Mouse (Mus musculus): ENCODE results near the gene Nlrp6. TPM values are rescaled to one million over a fixed set of nuclear protein-coding genes. Genes with fewer than 3 reads are reported as not detected.

Nlrp6 gene
- polyA plus RNA-seq, 1 experiment from 2014 or later, result 0.23 TPM

- H3K9ac ChIP-seq, result no peak overlapping the region
- H3K4me1 ChIP-seq (replicated peaks), result no peaks in the 10 kb centered on the region
- H3K27ac ChIP-seq (ENCODE audit: poor library complexity, severe bottlenecking), result no peak overlapping the region
- no peaks in the 10 kb centered on the region for H3K36me3 ChIP-seq
- H3K27me3 ChIP-seq (replicated peaks), result peaks cover 25% of the 10 kb centered on the region
- WGBS, result 77% methylated on average over 5 of the region's 5 CpGs
- ATAC-seq (ENCODE audit: insufficient number of reproducible peaks, low FRiP score), result no peak
- H3K4me2 ChIP-seq, result no peak overlapping the region
- no peak overlapping the region for H3K4me3 ChIP-seq
- no peaks in the 10 kb centered on the region for H3K9me3 ChIP-seq (replicated peaks)
Measured at GRCm38 (mm10) chr7:140912846-140913482, 7.7 kb upstream of the Nlrp6 start.

GRCm38 (mm10) chr7:140914031-140914690 lies 6.5 kb upstream of the Nlrp6 start:
- H3K27ac ChIP-seq (ENCODE audit: poor library complexity, severe bottlenecking), result no peak overlapping the region
- 80% methylated on average over 8 of the region's 8 CpGs for WGBS
- no peak overlapping the region for H3K4me3 ChIP-seq
- H3K36me3 ChIP-seq, result no peaks in the 10 kb centered on the region
- no peak overlapping the region for H3K9ac ChIP-seq
- H3K4me1 ChIP-seq (replicated peaks), result no peaks in the 10 kb centered on the region
- no peak overlapping the region for H3K4me2 ChIP-seq
- no peaks in the 10 kb centered on the region for H3K9me3 ChIP-seq (replicated peaks)
- H3K27me3 ChIP-seq (replicated peaks), result peaks cover 34% of the 10 kb centered on the region
- ATAC-seq (ENCODE audit: insufficient number of reproducible peaks, low FRiP score), result no peak

GRCm38 (mm10) chr7:140919911-140920310 lies 791 bp upstream of the Nlrp6 start:
- no peak overlapping the region for H3K4me2 ChIP-seq
- H3K9ac ChIP-seq, result no peak overlapping the region
- H3K4me3 ChIP-seq, result no peak overlapping the region
- H3K4me1 ChIP-seq (replicated peaks), result peaks cover 11% of the 10 kb centered on the region
- 38% methylated on average over 4 of the region's 4 CpGs for WGBS
- H3K9me3 ChIP-seq (replicated peaks), result no peaks in the 10 kb centered on the region
- H3K27ac ChIP-seq (ENCODE audit: poor library complexity, severe bottlenecking), result no peak overlapping the region
- peaks cover 80% of the 10 kb centered on the region for H3K27me3 ChIP-seq (replicated peaks)
- H3K36me3 ChIP-seq, result no peaks in the 10 kb centered on the region
- no peak for ATAC-seq (ENCODE audit: insufficient number of reproducible peaks, low FRiP score)

- 22% methylated on average over 22 of the region's 22 CpGs for WGBS
- Histone ChIP-seq H3K4me3 (no peak overlapping the region), H3K4me2 (no peak overlapping the region)
Measured at GRCm38 (mm10) chr7:140921225-140921975, 698 bp downstream of the Nlrp6 start.

GRCm38 (mm10) chr7:140922398-140923069 lies 1.8 kb downstream of the Nlrp6 start:
- no peak for ATAC-seq (ENCODE audit: insufficient number of reproducible peaks, low FRiP score)
- Histone ChIP-seq H3K36me3 (no peaks in the 10 kb centered on the region), H3K27ac (ENCODE audit: poor library complexity, severe bottlenecking) (no peak overlapping the region), H3K4me1 (replicated peaks) (peaks cover 11% of the 10 kb centered on the region), H3K4me3 (peak overlapping the region; percentile 39), H3K4me2 (peak overlapping the region; percentile 66), H3K27me3 (replicated peaks) (peaks cover 89% of the 10 kb centered on the region), H3K9ac (peak overlapping the region; percentile 11; the same call in 1 of the 2 replicates), H3K9me3 (replicated peaks) (no peaks in the 10 kb centered on the region)
- 3% methylated on average over 49 of the region's 49 CpGs for WGBS

More at GRCm38 (mm10) chr7:140921225-140921975, 698 bp downstream of the Nlrp6 start:
- no peak for ATAC-seq (ENCODE audit: insufficient number of reproducible peaks, low FRiP score)
- Histone ChIP-seq H3K27ac (ENCODE audit: poor library complexity, severe bottlenecking) (no peak overlapping the region), H3K4me1 (replicated peaks) (peaks cover 11% of the 10 kb centered on the region), H3K9ac (no peak overlapping the region), H3K9me3 (replicated peaks) (no peaks in the 10 kb centered on the region), H3K27me3 (replicated peaks) (peaks cover 87% of the 10 kb centered on the region), H3K36me3 (no peaks in the 10 kb centered on the region)

- WGBS, result 24% methylated on average over 30 of the region's 30 CpGs
- no peak overlapping the region for H3K27ac ChIP-seq (ENCODE audit: poor library complexity, severe bottlenecking)
- ATAC-seq (ENCODE audit: insufficient number of reproducible peaks, low FRiP score), result no peak
- peaks cover 11% of the 10 kb centered on the region for H3K4me1 ChIP-seq (replicated peaks)
- H3K9me3 ChIP-seq (replicated peaks), result no peaks in the 10 kb centered on the region
- H3K4me2 ChIP-seq, result peak overlapping the region; percentile 66
- peaks cover 84% of the 10 kb centered on the region for H3K27me3 ChIP-seq (replicated peaks)
- no peaks in the 10 kb centered on the region for H3K36me3 ChIP-seq
- H3K4me3 ChIP-seq, result peak overlapping the region; percentile 39
- H3K9ac ChIP-seq, result no peak overlapping the region
Measured at GRCm38 (mm10) chr7:140923070-140923775, 2.5 kb downstream of the Nlrp6 start.

- Histone ChIP-seq H3K4me1 (replicated peaks) (peaks cover 10% of the 10 kb centered on the region), H3K4me3 (no peak overlapping the region), H3K9me3 (replicated peaks) (0 out of 2 replicates have a peak, but pooled peaks cover 7% of the 10 kb centered on the region), H3K36me3 (no peaks in the 10 kb centered on the region), H3K27me3 (replicated peaks) (peaks cover 51% of the 10 kb centered on the region), H3K27ac (ENCODE audit: poor library complexity, severe bottlenecking) (no peak overlapping the region), H3K9ac (no peak overlapping the region), H3K4me2 (no peak overlapping the region)
- 81% methylated on average over 6 of the region's 6 CpGs for WGBS
- ATAC-seq (ENCODE audit: insufficient number of reproducible peaks, low FRiP score), result no peak
Measured at GRCm38 (mm10) chr7:140927181-140927580, 6.5 kb downstream of the Nlrp6 start.

- no peak for ATAC-seq (ENCODE audit: insufficient number of reproducible peaks, low FRiP score)
- H3K36me3 ChIP-seq, result no peaks in the 10 kb centered on the region
- H3K27me3 ChIP-seq (replicated peaks), result peaks cover 17% of the 10 kb centered on the region
- no peak overlapping the region for H3K4me3 ChIP-seq
- no peak overlapping the region for H3K27ac ChIP-seq (ENCODE audit: poor library complexity, severe bottlenecking)
- WGBS, result 34% methylated on average over 3 of the region's 3 CpGs
- H3K9ac ChIP-seq, result no peak overlapping the region
- H3K4me2 ChIP-seq, result no peak overlapping the region
- peaks cover 15% of the 10 kb centered on the region for H3K4me1 ChIP-seq (replicated peaks)
- no peaks in the 10 kb centered on the region for H3K9me3 ChIP-seq (replicated peaks)
Measured at GRCm38 (mm10) chr7:140938436-140938835, 17.7 kb downstream of the Nlrp6 start.

GRCm38 (mm10) chr7:140938896-140939295 lies 18.2 kb downstream of the Nlrp6 start:
- no peak for ATAC-seq (ENCODE audit: insufficient number of reproducible peaks, low FRiP score)
- H3K4me3 ChIP-seq, result no peak overlapping the region
- peaks cover 15% of the 10 kb centered on the region for H3K4me1 ChIP-seq (replicated peaks)
- H3K36me3 ChIP-seq, result no peaks in the 10 kb centered on the region
- no peak overlapping the region for H3K27ac ChIP-seq (ENCODE audit: poor library complexity, severe bottlenecking)
- WGBS, result 35% methylated on average over 2 of the region's 2 CpGs
- H3K9ac ChIP-seq, result no peak overlapping the region
- H3K9me3 ChIP-seq (replicated peaks), result no peaks in the 10 kb centered on the region
- H3K27me3 ChIP-seq (replicated peaks), result peaks cover 17% of the 10 kb centered on the region
- no peak overlapping the region for H3K4me2 ChIP-seq

- H3K4me2 ChIP-seq, result 0 out of 2 replicates have a peak overlapping the region, but pooled peaks have one; percentile 4
- no peak overlapping the region for H3K4me3 ChIP-seq
- peaks cover 15% of the 10 kb centered on the region for H3K4me1 ChIP-seq (replicated peaks)
- peaks cover 17% of the 10 kb centered on the region for H3K27me3 ChIP-seq (replicated peaks)
- H3K9ac ChIP-seq, result peak overlapping the region; percentile 37; the same call in 1 of the 2 replicates
- ATAC-seq (ENCODE audit: insufficient number of reproducible peaks, low FRiP score), result no peak
- 14% methylated on average over 8 of the region's 8 CpGs for WGBS
- no peaks in the 10 kb centered on the region for H3K9me3 ChIP-seq (replicated peaks)
- H3K36me3 ChIP-seq, result peaks cover 1% of the 10 kb centered on the region; the same call in 1 of the 2 replicates
- no peak overlapping the region for H3K27ac ChIP-seq (ENCODE audit: poor library complexity, severe bottlenecking)
Measured at GRCm38 (mm10) chr7:140939669-140940171, 19.0 kb downstream of the Nlrp6 start.

Measured in heart, embryonic 12.5 days (tissue).